Mouse (Mus musculus): Measurements from ENCODE around the gene Slc38a6.

The Slc38a6 gene

GRCm38 (mm10) chr12:73324180-73324586 is 37.6 kb downstream of the Slc38a6 start:
- no peak for DNase-seq (ENCODE audit: extremely low spot score)

DNA sequence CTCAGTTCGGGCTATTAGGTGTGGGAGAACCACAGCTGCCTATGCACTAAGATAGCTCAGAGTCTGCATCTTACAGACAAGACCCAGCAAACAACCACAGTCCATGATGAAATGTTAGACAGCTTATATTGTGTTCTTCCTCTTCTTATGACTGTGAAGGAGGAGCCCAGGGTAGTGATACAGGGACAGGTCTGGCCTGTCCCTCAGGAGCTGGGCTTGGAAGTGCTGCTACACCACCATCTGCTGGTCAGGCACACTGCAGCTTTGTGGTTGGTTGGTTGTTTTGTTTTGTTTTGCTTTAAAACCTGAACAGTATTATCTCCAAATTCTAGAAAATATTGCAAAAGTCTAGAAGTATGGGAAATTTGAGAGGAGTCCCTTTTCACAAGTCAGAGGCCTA is 38.2 kb downstream of the Slc38a6 start:
- DNase-seq (ENCODE audit: extremely low spot score) = no peak

DNA sequence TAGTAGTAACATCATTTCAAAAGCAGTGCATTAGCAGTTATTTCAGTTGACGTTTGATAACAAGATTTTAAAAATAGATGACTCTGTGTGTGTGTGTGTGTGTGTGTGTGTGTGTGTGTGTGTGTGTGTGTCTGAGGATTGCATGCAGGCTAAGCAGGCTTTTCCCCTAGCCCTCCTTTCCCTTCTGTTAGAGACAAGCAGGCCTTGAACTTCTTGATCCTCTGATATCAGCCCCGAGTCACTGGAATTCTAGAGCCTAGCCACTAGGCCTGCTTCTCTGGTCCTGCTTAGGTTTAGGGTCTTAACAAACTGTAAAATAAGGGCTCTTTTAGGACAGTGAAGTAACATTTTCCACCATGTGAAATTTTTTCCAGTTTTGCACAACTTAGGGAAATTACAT is 38.6 kb downstream of the Slc38a6 start:
- no peak for DNase-seq (ENCODE audit: extremely low spot score)

DNA sequence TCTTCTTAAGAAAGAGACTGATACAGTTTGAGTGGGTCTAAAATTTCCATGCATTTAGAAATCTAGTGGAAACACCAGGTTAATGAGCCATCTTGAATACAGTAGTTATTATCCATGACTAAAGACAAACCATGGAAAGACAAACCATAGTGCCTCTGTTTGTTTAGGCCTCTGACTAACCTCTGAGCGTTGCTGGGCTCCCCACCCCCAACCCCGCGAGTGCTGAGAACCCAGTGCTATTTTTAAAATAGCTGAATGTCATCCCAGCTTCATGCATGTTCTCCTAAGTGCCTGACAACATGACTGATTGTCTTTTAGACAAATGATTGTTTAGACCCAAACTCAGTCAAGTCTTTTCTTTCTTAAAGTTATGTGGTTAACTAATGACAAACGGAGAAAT is 39.0 kb downstream of the Slc38a6 start:
- DNase-seq (ENCODE audit: extremely low spot score) = no peak

- no peak for DNase-seq (ENCODE audit: extremely low spot score)
These were observed 40.8 kb downstream of the Slc38a6 start for GRCm38 (mm10) chr12:73327381-73327780.

DNA sequence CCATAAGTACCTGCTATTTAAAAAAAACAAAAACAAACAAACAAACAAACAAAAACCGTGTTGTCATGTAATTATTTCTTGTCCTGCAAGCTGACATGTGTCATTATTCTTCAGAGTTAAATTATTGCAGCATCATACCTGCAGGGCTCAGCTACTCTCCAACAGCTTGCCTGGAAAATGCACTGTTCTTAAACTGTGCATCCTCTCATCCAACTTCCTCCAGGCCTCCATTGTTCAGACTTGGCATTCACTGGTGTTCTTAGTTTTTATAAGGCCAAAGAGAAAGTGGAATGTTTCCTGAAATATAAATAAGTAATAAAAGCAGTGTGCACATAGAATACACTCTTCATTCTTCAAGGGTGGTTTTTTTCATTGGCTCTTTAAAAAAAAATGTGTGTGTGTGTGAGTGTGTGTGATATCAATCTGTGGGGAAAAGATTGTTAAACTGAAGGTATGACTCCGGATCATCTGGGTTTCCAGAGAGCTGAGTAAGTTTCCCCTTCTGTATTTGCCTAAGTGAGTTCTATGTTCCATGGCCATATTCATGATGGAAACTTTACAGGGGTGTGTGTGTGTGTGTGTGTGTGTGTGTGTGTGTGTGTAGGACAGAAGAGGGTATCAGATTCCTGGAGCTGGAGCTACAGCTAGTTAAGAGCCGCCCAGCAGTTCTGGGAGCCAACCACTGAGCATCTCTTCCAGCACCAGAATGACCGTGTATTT is 42.0 kb downstream of the Slc38a6 start:
- no peak for DNase-seq (ENCODE audit: extremely low spot score)

DNA sequence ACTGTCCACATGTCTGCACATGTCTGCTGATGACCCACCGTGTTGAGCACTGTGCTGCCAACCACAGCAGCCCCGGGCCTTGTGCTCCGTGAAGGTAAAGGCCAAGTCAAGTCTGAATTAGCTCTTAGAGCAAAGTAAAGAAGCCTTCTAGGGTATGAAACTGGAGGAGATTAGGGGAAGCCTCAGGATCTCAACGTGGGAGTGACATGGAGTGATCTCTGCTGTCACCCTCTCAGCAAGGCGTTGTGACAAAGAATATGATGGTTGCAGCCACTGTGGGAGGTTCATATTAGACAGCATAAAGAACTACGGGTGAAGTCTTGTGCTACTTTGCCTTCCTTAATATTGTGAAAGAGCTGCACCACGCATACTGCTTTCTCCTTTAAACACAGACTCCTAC is 43.7 kb downstream of the Slc38a6 start:
- DNase-seq (ENCODE audit: extremely low spot score) = no peak

GRCm38 (mm10) chr12:73332701-73333100 is 46.1 kb downstream of the Slc38a6 start:
- DNase-seq (ENCODE audit: extremely low spot score) = no peak

DNA sequence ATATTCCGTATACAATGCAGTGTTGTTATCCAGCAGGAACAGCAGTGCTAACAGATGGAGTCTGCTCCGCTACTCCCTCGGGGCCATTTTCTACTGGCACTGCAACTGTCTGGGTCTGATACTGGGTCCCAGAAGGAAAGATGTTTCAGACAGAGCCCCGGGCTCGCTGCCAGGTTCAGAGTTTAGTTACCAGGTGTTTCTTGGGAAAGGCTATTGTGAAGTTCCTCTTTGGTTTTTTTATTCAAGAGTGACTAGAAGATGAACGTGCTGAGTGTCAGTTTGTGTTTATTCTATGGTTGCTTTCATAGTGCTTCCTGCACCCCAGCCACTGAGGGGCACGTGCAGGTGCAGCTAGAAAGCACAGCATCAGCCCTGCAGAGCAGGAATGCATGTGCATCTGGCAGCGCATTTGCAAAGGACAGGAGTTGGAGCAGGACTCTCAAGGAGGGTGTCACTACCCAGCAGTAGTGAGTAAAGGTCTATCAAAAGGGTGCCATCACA is 47.5 kb downstream of the Slc38a6 start:
- DNase-seq (ENCODE audit: extremely low spot score) = no peak

GRCm38 (mm10) chr12:73337127-73337526 is 50.5 kb downstream of the Slc38a6 start:
- no peak for DNase-seq (ENCODE audit: extremely low spot score)

DNA sequence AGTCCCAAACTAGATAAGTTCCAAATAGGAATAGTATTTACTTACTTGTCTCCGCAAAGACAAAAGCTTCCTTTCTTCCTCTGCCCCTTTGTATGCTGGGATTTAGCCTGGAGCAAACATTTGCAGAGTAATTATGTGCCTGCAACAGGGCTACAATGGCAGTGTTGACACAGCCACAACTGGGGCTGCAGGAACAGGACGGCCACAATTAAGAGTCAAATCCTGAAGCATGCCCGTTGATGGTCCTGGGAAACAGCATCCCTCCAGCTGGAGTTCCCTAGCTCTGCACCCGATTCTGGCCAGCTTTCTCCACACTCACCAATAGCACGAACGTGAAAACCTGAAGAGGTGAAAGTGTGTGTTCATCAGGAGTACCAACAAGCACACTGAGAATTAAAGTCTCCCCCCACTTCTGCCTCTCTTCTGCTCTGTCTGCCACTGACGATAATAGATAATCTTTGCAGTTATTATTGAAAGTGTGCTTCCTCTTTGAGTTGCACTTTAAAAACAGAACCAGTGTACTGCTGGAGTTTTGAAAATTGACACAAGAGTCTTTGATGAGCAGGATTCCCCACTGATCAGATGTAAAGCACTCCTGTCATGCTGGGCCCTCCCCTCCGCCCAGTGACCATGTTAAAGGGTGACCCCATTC is 54.2 kb downstream of the Slc38a6 start:
- peak; percentile 54 for DNase-seq (ENCODE audit: extremely low spot score)

DNA sequence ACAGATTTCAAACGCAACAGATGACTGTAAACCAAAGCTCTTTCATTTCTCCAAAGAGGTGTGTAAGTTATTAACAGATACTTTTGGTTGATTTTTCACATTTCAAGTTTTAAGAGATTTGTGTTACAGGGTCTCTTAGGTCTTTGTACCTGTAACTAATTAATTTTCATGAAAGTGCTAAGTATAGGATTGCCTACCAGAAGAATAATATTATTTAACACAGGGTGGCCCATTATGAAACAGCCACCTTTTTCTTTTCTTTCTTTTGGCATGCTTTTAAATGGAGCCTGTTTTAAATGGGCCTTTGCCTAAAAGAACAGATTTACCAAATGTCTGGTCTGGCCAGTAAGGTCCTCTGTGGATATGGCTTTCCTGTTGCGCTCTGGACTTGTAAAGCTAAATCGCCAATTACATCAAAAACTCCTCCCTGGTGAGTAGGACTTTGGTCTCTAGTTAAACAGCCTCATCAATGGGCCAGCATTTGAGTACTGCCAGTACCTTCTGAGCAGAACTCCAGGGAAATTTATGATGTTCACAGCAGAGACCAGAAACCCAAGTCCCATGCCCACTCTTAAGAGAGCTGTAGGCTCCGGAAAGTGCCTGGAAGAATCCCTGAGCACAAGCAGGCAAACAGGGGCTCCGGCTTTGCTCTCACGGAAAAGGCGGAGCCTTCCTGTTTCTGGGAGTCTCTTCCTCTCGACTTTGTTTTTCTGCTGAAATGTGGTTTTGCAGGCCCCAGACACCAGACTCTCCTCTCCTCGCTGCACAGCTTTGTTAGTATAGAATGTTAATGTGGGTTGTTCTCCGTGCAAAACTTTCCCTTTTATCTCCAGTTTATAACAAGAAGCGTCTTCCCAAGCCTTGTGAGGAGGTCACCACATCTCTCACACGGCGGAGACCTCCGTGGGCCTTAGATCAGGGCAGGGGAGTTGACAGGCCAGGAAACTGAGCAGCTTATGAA is 55.4 kb downstream of the Slc38a6 start:
- no peak for DNase-seq (ENCODE audit: extremely low spot score)

- DNase-seq (ENCODE audit: extremely low spot score) = no peak
These were observed 57.7 kb downstream of the Slc38a6 start for GRCm38 (mm10) chr12:73344300-73344699.

DNA sequence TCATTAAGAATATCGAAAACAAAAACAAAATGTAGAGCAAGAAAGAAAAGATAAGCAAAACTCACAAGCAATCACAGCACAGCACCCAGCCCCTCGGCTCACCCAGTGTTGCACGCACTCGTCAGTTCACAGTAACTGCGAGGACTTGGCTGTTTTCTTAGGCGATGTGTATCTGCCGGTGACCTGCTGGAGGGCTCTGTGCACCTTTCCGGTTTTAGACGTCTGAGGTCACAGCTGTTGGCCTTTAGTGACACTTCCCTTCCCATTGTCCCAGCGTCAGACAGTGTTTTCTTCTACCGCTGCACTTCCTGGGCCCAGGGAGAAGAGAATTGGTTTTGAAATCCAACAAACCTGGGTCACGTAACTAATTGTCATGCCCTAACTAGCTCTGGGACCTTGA is 58.6 kb downstream of the Slc38a6 start:
- DNase-seq (ENCODE audit: extremely low spot score) = no peak

DNA sequence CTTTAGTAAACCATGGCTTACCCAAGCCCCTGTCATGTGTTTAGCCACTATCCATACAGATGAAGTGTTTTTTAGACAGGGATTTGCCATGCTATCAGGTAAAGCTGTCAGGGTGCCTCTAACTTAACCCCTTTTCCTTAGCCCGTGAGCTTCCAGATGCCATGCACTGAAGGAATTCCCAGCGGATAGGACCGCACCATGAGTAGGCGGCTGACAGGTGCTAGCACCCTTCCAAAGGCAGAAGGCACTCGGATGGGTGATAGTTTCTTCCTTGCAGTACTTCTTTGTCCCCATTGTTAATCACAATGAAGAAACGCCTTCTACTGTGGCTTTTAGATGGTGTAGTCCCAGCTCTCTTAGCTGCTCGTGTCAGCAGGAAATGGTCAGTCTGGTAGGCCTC is 60.6 kb downstream of the Slc38a6 start:
- no peak for DNase-seq (ENCODE audit: extremely low spot score)

- DNase-seq (ENCODE audit: extremely low spot score) = no peak
These were observed 63.9 kb downstream of the Slc38a6 start for GRCm38 (mm10) chr12:73350466-73350865.

DNA sequence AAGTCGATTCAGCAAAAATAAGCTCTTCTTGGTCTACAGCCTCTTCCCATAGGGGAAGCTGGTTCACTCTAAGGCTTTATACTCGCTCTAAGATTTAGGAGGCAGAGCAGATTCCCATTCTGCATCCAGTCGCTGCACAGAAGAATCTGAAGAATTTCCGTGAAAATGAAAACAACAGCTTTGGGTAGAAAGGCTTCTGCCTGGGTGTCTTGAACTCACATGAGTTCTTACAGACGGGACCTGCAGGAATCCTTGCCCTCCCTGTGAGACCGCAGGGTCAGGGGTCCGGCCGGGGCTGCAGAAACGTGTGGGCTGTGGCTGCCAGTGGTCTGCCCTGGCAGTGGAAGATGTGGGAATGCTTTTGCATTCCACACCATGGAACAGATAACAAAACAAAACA is 64.4 kb downstream of the Slc38a6 start:
- DNase-seq (ENCODE audit: extremely low spot score) = peak; percentile 58

- DNase-seq (ENCODE audit: extremely low spot score) = no peak
These were observed 65.2 kb downstream of the Slc38a6 start for GRCm38 (mm10) chr12:73351746-73352145.

DNA sequence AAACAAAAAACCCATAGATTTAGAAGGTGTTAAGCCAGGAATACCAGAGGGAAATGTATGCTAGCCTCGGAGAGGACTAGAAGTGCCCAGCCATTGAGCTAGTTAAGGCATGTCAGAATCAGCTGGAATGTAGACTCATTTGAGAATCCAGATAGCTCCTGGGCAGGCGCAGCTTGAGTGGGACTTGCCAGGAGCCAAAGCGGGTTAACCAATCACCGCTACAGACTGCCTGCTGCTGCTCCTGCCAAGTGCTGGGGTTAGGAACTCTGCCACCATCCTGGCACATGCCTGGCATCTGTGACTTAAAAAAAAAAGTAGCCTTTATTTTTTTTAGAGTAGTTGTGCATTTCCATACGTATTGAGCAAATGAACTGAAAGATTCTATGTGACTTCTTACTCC is 66.8 kb downstream of the Slc38a6 start:
- no peak for DNase-seq (ENCODE audit: extremely low spot score)

- DNase-seq (ENCODE audit: extremely low spot score) = no peak
These were observed 67.9 kb downstream of the Slc38a6 start for GRCm38 (mm10) chr12:73354521-73354920.

GRCm38 (mm10) chr12:73355084-73355775 is 68.7 kb downstream of the Slc38a6 start:
- DNase-seq (ENCODE audit: extremely low spot score) = no peak

- DNase-seq (ENCODE audit: extremely low spot score) = no peak
These were observed 70.1 kb downstream of the Slc38a6 start for GRCm38 (mm10) chr12:73356696-73357095.
